Mouse (Mus musculus) lung, adult 2 months (tissue): ENCODE results near the gene D630003M21Rik.

ENCODE experiments used
- CTCF ChIP-seq: fragments of 200-500 bp; IDR thresholded peaks from 2 replicates; pipeline ENCODE4 v1.5.1; 2011; ENCODE audit warnings: mild to moderate bottlenecking, low read length, control low read depth; ENCODE audit not compliant: insufficient read depth
- POLR2A ChIP-seq: fragments of 200-500 bp; IDR thresholded peaks from 2 replicates; pipeline ENCODE4 v1.6.1; 2011; ENCODE audit warnings: low read depth, mild to moderate bottlenecking, control low read depth, low read length, borderline replicate concordance; ENCODE audit errors: extremely low read depth

- no peak for TF ChIP-seq CTCF
- no peak for TF ChIP-seq POLR2A
These were observed 85.2 kb downstream of the D630003M21Rik start for GRCm38 (mm10) chr2:158143816-158144215.
